Comparison of ENCODE assay signal across 16 mouse cellular contexts in genomic region chr2:80387668-80388067, GRCm38 (mm10). TPM values are rescaled to one million over a fixed set of nuclear protein-coding genes. Genes with fewer than 3 reads are reported as not detected.
DNase-seq lines count a peak whose midpoint lies in the region; ATAC-seq and TF ChIP-seq lines count a peak whose summit lies in the region.
"Had no signal": no experiment of that assay in that cellular context is flagged by ENCODE, and none has a peak within 500 bp of the region (broad histone marks: within the 10 kb centered on the region; RNA-seq: fewer than 3 reads in every experiment).

No protein-coding gene starts in this region.

- DNase-seq in heart, adult 9 months (ENCODE audit: low spot score in 2 of 2) = peak; percentile 6 to 11
- DNase-seq in heart, postnatal 36 days = no peak
- peak; percentile 17 for DNase-seq in Patski (ENCODE audit: low read depth, low spot score)
- DNase-seq in fibroblast of lung, adult 2 months (ENCODE audit: low read depth) = peak; percentile 55
- no peak for DNase-seq in embryo, embryonic 10 days (ENCODE audit: low spot score)
- DNase-seq in spleen, postnatal 14 days (ENCODE audit: low spot score in 2 of 2) = no peak
- DNase-seq: cerebellum, adult 18-20 months; liver, postnatal 0 days; thymus, adult 2 months had no signal

- peaks cover 7% of the 10 kb centered on the region for H3K27me3 ChIP-seq in Patski
- peaks cover 38% of the 10 kb centered on the region for H3K27me3 ChIP-seq in limb, embryonic 13.5 days
- H3K27me3 ChIP-seq: hindbrain, embryonic 12.5 days; midbrain, embryonic 13.5 days; neural tube, embryonic 12.5 days had no signal

- WGBS in limb, embryonic 13.5 days = 59% methylated on average over 9 of the region's 9 CpGs

- no peak overlapping the region for H3K27ac ChIP-seq in limb, embryonic 13.5 days
- H3K27ac ChIP-seq: hindbrain, embryonic 12.5 days; midbrain, embryonic 13.5 days; neural tube, embryonic 12.5 days had no signal

- in situ Hi-C loops in Patski (cut with MboI; ENCODE audit: low pct_unique_long_range_greater_than_20kb) = no loop called here

- no peak for TF ChIP-seq CTCF in Patski (IDR thresholded peaks at IDR 0.05)

- H3K9ac ChIP-seq in limb, embryonic 13.5 days = no peak overlapping the region
- H3K9ac ChIP-seq: hindbrain, embryonic 12.5 days; liver, postnatal 0 days; midbrain, embryonic 13.5 days; neural tube, embryonic 12.5 days had no signal

- peak; percentile 54 for ATAC-seq in Patski
- ATAC-seq in limb, embryonic 13.5 days (ENCODE audit: low FRiP score, low read depth) = peak; percentile 69; the same call in 1 of the 2 replicates
- ATAC-seq: activated CD4-positive, CD25-positive, alpha-beta regulatory T cell, adult 4 months; intestine, embryonic 16.5 days; liver, postnatal 0 days; midbrain, embryonic 13.5 days had no signal

- H3K4me3 ChIP-seq in limb, embryonic 13.5 days = no peak overlapping the region
- H3K4me3 ChIP-seq: hindbrain, embryonic 12.5 days; midbrain, embryonic 13.5 days; neural tube, embryonic 12.5 days had no signal

- CTCF ChIA-PET in Patski (lab: Charles Lee) = interaction anchor here (1.2 to 1.3 kb wide), 2 partner anchors 11 to 19 kb away, joined by 3 read pairs; no protein-coding TSS in a partner anchor

- H3K9me3 ChIP-seq in limb, embryonic 13.5 days = no peaks in the 10 kb centered on the region
- H3K9me3 ChIP-seq: hindbrain, embryonic 12.5 days; midbrain, embryonic 13.5 days; neural tube, embryonic 12.5 days had no signal

- H3K4me1 ChIP-seq in limb, embryonic 13.5 days = peaks cover 16% of the 10 kb centered on the region
- H3K4me1 ChIP-seq: hindbrain, embryonic 12.5 days; midbrain, embryonic 13.5 days; neural tube, embryonic 12.5 days had no signal

- no peaks in the 10 kb centered on the region for H3K36me3 ChIP-seq in limb, embryonic 13.5 days
- H3K36me3 ChIP-seq: hindbrain, embryonic 12.5 days; midbrain, embryonic 13.5 days; neural tube, embryonic 12.5 days had no signal

- POLR2A ChIA-PET in Patski (lab: Charles Lee) = interaction anchor here (0.9 kb wide), 1 partner anchor 42 kb away, joined by 3 read pairs; no protein-coding TSS in a partner anchor

- no peak overlapping the region for H3K4me2 ChIP-seq in limb, embryonic 13.5 days (replicated peaks)
- H3K4me2 ChIP-seq: hindbrain, embryonic 12.5 days; midbrain, embryonic 13.5 days; neural tube, embryonic 12.5 days had no signal

- intact Hi-C loops in heart, postnatal 36 days (cut with DNase I) = loop anchor here (10.0 kb wide), 1 partner anchor 57 kb away; the partner anchor contains the start of gene Frzb

RNA-seq across cellular contexts. Expression of gene Frzb, which starts 59.8 kb away (rescaled TPM):
- 1 to 10 TPM; 5.3 to 5.9 TPM for total RNA-seq in heart, postnatal 36 days (2021)
- 0.08 TPM for polyA plus RNA-seq in Patski (2021)
- polyA plus RNA-seq in limb, embryonic 13.5 days (2015; fragmentation: Nextera tagmentation; extraction: Ambion mirVana) = 19.5 and 25.2 TPM in 2 replicates
- total RNA-seq: MEL had no signal
- polyA plus RNA-seq: activated CD4-positive, CD25-positive, alpha-beta regulatory T cell, adult 4 months had no signal

Comparison
In these comparisons a context has a peak if more than half of its experiments do, and no peak if none do; other contexts are left out.
1. DNase-seq: peak in heart, adult 9 months (2 of 2), Patski (single experiment) and fibroblast of lung, adult 2 months (single experiment); none in heart, postnatal 36 days (0 of 2), embryo, embryonic 10 days (single experiment) and spleen, postnatal 14 days (0 of 2).
2. RNA of gene Frzb, which starts 59.8 kb away (polyA plus RNA-seq): 19.5 to 25.2 TPM in limb, embryonic 13.5 days; 0.08 TPM in Patski (single experiment); every median in the first group is over 10 times any median in the second.